Mouse (Mus musculus) cerebellum, adult 9-11 months (tissue): ENCODE measurements around the gene Hs3st3b1.

Source experiments
- DNase-seq: peaks from one replicate; pipeline ENCODE4 v3.0.0; 2022

Gene Hs3st3b1

DNA sequence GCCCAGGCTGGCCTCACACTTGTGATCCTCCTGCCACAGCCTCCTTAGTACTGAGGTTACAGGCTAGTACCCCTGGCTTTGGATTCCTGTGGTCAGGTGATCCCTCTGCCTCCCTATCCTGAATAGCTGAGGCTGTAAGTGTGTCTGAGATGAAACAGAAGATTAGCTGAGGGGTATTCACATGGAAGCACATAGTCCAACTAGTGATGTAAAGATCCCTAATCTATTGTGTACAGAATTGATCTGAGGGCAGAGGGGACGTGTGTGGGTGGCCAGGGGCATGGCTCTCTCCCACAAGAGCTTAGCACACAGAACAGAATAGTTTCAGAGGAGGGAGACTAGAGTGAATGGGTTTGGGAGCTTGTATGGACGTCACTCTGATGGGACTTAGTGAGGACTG, 41.8 kb downstream of the Hs3st3b1 start:
- no peak for DNase-seq

DNA sequence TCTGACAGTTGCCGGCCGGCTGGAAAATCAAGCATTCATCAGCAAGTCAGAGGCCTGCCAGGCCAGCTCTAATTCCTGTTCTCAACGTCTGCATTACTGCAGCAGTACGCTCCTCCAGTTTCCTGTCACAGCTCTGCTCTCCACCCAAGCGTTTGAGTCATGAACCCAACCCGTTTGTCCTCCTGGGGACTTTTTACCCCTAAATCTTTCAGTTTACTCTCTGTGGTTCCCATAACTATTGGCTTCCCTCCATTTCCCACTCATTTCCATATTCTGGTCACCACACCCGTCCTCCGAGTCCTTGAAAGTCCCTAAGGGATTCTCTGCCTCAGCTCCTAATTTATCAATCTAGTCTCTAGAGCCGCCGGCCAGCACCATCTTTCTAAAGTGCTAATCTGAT, 42.8 kb downstream of the Hs3st3b1 start:
- DNase-seq = no peak

DNA sequence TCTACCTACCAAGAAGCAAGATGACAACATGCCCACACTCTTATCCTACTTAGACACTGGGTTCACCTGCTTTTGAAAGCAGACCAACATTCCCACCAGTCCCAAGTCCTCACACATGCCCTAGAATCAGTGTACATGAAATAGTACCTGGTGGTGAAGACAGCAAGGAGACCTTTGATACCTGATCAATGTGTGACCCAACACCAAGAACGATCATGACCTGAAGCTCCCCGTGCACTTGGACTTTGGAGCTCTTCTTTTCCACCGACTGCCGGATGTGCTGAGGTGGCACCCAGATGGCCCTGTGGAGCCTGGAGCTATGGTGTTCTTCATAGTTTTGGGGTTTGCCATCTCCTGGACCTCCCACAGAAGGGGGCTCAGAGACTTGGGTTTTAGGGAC, 43.5 kb downstream of the Hs3st3b1 start:
- no peak for DNase-seq

DNA sequence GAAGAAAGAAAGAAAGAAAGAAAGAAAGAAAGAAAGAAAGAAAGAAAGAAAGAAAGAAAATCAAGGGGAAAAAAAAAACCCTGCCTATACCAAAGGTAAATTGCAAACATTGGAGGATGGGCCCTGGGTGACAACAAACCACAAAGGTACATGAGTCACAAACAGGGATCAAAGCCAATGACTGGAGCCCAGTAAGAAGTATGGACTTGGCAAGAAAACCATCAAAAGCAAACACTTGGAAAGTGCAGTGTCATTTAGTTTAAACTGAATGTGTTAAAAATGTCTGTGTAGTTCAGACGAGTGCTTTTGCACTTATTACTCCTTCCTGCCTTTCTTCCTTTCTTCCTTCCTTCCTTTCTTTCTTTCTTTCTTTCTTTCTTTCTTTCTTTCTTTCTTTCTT, 59.3 kb downstream of the Hs3st3b1 start:
- DNase-seq = no peak

DNA sequence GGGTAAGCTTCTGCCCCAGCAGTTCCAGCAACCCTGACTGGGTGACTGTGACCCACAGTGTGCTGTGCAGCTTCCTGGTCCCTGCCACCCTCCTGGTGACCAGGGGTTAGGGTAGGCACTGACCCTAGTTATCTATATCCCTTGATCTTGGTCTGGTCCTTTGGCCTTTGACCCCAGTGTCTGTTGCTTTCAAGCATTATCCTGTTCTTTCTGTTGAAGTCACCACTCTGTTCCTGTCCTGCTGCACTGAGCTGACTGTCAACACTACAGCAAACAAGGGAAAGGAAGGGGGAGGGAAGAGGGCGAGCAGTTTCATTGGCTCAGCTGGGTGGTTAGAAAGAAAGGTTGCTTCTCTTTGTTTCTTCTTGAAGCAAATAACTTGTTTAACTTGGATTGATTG, 60.1 kb downstream of the Hs3st3b1 start:
- no peak for DNase-seq

DNA sequence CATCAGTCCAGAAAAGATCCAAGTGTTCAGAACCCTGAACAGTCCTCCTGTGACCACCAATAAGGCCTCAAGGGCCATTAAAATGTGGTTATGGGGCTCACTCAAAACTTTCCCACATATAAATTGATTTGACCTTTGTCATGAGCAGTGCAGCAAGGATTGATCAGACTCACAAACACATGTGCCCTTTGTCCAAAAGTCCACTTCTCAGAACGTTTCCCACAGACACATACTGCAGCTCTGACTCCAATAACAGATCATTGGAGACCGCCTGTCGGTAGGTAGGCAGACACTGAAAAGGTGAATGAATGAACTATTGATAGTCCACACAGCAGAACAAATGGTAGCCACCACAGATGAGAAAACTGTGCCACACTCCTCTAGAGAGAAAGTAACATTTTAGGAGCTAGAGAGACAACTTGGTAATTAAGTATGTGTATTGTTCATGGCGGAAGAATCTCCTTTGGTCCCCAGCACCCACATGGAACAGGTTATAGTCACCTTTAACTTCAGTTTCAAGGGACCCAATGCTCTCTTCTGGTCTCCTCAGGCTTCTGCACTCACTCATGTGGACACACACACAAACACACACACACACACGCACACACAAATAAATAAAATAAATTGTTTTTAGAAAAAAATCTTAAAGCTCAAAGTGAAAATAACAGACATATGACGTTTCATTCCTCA, 70.9 kb downstream of the Hs3st3b1 start:
- no peak for DNase-seq

DNA sequence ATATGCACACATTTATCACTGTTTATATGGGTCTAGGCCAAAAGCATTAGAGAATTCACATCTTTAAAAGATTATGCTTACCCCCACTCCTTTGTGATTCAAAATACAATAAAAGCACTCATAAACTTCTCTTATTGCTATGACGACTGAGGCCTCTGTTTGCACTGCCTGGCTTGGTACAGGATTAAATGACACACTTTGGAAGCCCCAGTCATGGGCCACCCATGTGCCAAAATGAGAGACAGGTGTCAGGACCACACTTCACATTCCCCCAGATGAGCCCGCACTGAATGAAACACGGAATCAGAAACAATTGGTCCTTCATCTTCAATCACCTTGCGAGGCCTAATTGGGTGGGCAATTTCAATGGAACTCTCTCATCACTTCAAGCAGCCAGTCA, 71.8 kb downstream of the Hs3st3b1 start:
- no peak for DNase-seq

DNA sequence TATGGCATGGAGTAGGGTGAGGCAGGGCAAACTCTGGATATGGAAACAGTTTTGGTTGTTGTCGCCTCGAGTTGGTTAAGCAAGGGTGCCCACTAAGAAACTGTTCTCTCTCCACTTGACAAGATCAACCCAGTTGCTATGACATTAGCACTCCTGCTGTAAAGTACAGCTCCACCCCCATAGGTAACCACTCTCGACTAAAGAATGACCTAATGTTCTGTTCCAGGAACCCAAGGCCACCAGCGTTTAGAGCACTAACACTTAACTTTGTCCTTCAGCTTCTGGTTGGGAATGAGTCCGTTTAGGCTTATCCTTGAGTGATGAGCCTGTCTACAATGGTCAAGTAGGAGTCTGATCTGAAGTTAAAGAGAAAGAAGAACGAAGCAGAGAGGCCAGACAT, 76.7 kb downstream of the Hs3st3b1 start:
- DNase-seq = no peak

DNA sequence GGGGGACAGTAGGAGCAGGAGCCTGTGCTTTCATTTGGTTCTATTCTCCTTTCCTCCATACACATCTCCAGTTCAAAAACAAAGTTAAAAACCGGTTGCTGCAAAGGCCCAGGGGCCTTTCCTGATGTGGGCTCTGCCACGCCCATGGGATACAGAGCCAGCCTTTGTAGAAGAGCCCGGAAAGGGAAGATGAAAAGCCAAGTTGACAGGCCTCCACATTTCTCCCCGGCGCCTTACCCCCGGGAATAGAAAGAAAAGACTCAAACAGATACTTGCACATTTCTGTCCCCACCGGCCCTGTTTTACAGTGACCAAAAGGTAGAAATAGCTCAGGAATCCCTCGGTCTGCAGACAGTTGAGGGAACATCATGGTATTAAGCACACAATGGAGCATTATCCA, 77.4 kb downstream of the Hs3st3b1 start:
- DNase-seq = no peak

DNA sequence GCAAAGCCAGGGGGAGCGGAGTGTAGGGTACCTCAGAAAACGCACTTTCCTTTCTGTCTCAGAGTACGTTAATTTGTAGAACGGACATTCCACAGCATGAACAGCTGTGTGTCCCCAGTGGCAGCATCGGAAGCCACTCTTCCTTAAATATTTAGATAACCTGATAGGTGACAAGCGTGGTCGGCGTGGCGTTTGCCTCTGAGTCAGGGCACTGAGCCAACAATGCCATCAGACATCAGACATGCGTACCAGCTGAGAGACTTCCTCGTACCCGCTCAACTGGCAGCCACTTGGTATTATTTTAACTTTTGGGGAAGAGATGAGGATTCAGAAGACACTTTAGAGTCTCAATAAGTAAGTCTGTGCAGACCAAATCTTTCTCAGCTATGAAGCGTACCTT, 84.6 kb downstream of the Hs3st3b1 start:
- no peak for DNase-seq
